Mouse (Mus musculus): ENCODE results near the gene Cmtm8.

Cmtm8 gene

DNA sequence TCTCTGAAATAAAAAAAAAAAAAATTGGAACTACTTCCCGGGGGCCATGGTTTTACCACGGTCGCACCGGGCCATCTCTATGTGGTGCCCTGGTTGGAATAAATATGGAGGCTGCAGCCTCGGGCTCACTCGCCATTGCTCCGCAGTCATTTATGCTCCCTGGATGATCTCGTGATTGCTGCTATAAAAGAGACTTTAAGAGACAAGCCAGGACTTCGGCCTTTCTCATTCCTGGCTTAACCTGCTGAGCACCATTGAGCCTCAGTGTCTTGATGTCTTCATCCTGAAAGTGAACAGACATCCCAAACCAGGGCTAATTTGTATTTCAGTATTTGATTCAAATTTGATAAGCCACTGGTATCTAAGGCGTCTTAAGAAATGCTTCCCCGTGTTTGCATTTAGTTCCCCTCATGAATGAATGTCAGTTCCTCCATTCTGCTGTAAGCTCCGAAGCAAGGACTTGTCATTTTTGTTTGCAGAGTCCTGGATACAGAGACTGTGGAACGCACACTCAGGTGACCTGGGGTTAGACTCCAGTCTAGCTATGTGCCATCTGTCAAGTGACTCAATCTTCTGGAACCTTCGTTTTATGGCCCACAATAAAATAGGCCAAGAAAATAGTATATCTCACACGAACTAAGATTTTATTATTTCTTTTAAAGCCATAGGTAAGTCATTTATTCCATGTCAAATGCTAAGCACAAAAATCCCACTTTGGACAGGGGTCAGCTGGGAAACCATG is 22.2 kb downstream of the Cmtm8 start:
- no peak for DNase-seq (ENCODE audit: low spot score in 2 of 2)

DNA sequence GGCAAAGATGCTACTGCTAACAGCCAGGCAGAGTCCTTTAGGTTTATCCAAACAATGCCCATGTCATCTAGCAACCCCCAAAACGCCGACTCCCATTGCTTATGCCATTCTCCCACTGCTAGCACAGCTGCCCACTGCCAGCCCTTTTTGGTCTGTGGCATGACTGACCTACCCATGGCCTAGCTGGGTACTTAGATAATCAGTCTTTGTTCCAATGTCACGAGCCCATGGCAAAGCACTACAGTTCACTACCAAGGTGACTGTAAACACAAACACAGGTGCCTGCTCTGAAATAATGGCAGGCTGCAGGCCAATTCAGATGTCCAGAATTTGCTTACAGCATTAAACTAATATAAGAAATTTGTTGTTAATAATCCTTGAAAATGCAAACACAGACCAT is 25.0 kb downstream of the Cmtm8 start:
- no peak for DNase-seq (ENCODE audit: low spot score in 2 of 2)

DNA sequence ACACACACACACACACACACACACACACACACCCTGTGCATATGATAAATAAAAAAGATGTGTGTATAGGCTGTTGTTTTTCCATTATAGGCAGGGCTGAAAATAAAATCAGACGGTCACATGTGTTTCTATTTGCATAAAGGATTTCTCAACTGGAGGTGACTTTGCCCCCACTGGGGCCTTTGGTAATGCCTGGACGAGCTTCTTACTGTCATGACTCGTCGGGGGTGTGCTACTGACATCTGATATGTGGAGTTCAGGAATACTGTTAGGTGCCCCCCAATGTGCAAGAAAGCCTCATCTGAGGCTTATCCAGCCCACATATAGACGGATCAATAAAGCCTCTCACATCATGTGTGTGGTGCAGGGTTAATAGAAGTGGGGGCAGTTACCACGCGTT is 26.9 kb downstream of the Cmtm8 start:
- no peak for DNase-seq (ENCODE audit: low spot score in 2 of 2)

DNA sequence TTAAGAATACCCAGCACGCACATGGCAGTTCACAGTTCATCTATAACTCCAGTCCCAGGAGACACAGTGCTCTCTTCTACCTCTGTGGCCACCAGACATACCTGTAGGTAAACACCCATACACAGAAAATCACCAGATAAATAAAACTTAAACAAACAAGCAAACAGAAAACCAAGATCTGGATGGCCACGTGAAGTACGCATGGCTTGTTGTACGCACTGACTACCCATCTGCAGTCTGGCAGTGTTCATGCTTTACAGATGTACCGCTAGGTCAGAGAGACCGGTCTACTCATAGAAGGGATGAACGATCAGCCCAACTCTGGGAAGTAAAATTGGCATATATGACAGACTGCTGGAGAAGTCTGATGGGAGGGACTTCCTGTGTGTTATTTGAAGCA is 27.8 kb downstream of the Cmtm8 start:
- DNase-seq (ENCODE audit: low spot score in 2 of 2), result no peak

DNA sequence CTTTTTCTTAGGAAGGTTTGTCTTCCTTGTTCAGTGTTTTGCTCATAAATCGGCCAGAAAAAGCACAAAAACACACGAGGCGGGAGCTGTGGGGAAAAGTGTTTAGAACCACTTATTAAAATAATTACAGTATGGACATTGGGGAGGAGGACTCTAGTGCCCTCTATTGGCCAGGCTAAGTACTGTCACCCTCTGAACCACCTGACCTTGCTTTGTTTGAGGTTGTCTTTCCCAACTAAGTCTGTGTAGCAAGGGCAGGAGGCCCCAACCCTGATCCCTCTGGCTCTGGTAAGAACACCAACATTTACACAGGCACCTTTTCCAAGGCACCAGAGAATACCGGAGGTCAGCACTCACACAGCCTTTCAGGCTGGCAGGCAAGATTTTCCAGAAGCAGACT is 28.6 kb downstream of the Cmtm8 start:
- peak in 1 of 2 experiments; percentile 29 for DNase-seq (ENCODE audit: low spot score in 2 of 2)

DNA sequence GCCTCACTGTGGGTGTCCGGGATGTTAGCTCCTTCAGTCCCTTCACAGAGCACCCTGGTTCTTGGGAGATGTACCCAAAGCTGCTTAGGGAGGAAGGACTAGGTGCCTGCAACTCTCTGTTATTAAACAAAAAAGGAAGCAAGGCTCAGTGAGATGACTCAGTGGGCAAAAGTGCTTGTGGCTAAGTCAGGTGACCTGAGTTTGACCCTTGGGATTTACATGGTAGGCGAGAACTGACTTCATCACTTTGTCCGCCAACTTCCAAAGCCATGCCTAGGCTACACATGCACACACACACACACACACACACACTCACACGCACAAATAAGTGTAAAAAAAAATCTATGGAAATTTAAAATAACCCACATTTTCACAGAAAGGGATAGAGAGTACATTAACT is 32.0 kb downstream of the Cmtm8 start:
- no peak for DNase-seq (ENCODE audit: low spot score in 2 of 2)

DNA sequence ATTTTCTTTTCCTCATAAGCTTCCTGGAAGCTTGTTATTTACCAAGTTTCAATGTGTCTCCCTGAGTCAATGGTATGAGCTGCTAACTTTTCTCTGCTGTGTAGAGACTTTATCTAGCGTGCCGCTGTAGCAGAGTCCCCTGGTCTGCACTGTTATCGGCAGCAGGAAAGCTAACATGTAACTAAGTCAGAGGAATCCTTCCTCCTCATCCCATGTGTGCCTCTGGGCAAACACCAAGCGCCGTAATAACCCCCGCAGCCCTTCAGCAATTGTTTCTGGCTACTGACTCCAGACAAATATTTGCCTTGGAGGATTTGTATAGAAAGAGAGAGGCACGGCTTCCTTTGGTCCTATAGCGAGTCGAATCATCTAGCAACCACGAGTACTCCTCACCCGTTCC is 33.1 kb downstream of the Cmtm8 start:
- no peak for DNase-seq (ENCODE audit: low spot score in 2 of 2)

DNA sequence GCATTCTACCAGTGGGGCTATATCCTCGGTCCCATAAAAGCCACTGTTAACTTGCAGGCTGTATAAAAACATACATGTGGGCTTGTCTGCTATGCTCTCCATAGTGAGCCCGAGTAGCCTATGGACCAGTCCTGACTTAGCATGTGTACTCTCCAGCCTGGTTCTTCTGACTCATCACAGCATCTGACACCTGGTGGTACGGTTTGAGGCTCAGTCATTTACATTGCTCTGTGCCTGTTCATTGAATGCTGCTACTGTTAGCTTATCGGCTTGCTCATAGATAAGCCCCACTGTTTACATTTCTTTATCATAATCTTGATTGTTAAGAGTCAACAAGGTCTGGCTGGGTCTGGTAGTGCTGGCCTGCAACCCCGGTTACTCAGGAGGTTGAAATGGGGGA is 35.3 kb downstream of the Cmtm8 start:
- DNase-seq (ENCODE audit: low spot score in 2 of 2), result no peak

DNA sequence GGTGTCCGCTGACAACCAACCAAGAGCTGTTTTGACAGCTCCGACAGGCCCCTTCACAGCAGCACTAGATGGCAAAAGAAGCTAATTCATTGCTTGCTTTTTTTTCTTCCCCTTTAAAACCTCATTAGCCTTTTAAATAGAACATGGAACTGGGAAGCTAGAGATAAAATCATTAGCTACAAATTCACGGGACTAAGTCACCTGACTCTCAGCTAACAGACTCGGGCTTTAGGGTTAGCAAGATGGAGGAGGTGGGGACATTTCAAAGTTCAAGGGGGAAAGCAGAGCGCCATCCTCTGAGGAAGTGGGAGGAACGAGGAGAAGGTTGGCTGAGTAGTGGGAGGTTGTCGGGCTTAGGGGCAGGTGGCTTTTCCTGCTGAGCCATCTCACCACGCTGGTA is 36.7 kb downstream of the Cmtm8 start:
- DNase-seq (ENCODE audit: low spot score in 2 of 2), result no peak

DNA sequence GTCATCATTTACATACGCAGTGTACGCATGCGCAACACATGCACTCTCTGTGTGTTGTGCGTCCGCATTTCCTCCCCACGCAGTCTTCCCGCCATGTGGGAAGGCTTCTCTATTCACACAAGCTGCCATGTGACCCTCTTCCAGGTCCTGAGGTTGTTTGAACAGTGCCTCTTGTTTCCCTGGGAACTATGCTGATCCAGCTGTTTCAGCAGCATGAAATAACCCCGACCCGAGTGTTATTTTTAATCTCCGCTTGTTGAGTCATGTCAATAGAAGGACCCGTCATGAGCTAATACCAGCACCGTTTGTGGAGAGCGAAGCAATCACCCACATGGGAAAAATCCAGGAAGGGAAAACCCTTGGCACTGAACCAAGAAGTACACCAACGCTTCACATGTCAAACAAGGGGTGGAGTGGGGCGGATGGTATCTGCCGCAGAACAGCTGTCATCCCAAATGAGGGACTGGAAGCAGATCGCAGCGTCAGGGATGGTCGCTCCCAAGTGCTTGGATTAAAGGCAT is 38.7 kb downstream of the Cmtm8 start:
- DNase-seq (ENCODE audit: low spot score in 2 of 2), result no peak

DNA sequence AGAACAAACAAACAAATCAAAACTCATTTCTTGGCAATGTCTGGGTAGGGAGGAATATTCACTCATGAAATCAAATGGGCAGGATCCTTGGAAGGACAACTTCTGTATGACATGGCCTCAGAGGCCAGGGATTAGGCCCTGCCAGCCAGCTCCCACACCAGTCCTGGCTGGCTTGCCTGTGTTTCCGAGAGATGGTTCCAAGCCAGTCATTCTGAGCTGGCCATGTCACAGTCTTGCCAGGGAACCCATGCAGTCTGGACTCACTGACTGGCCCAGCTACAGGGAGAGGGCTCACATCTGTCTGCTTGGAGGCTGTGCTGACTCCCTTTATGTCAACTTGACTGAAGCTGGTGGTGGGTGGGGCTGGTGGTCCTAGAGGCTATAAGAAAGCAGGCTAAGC is 41.8 kb downstream of the Cmtm8 start:
- DNase-seq (ENCODE audit: low spot score in 2 of 2), result no peak

DNA sequence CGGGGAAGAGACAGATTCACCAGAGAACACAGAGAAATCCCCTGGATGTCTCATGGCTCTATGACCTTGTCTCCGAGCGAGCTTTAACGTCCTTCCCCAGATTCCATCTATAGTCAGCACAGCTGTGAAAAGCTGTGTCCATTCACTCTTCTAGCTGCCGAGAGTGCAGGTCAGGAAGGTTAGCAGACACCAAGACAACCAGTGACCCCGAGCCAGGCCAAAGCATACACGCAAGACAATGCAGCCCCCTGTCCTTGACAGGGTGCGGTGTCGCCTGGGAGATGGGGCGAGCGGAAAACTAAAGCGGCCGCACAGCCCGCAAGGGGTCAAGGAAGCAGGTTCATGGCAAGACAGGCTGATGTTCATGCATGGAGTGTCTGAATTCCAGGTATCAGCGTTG is 42.7 kb downstream of the Cmtm8 start:
- DNase-seq (ENCODE audit: low spot score in 2 of 2), result no peak

DNA sequence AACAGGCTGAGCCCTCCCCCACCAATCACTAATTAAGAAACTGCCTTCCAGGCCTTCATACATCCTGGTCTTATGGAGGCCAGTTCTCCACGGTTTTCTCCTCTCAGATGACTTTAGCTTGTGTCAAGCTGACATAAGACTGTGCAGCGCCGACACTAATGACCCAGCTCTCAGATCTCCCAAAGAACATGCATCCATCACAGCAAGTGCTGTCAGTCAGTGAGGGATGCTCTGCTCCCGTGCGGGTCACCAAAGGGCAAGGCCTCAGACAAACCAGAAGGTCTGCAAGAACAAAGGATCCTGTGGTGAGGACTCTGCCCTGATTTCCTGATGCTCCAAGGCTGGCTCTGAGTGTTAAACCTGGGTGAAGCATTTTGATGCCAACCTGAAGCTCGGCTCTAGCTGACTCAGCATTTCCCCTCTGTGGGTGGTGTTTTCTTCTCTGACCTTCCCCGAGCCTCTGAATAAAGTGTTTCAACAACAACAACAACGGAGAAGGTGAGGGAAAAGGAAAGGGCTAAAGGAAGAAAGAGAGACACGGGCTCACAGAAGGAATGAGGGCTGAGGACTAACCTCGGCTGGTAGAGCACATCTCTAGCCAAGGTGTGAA is 44.4 kb downstream of the Cmtm8 start:
- no peak for DNase-seq (ENCODE audit: low spot score in 2 of 2)

DNA sequence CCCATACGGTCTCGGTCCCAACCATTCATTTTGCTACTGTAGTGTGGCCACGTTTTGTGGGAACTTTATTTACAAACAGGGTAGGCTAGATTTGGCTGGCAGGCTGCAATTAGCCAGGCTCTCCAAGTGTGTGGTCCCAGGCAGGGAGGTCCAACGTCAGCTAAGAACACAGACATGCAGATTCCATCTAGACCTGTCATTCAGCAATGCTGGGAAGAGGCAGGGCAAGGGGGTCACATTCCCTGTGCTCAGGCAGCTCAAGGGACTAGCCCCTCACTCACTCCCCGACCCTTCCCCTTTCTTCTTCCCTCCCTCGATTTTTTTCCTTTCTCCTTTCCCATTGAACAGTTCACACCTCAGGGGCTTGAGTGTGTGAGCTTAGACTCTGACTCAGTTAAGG is 45.1 kb downstream of the Cmtm8 start:
- DNase-seq (ENCODE audit: low spot score in 2 of 2), result no peak

DNA sequence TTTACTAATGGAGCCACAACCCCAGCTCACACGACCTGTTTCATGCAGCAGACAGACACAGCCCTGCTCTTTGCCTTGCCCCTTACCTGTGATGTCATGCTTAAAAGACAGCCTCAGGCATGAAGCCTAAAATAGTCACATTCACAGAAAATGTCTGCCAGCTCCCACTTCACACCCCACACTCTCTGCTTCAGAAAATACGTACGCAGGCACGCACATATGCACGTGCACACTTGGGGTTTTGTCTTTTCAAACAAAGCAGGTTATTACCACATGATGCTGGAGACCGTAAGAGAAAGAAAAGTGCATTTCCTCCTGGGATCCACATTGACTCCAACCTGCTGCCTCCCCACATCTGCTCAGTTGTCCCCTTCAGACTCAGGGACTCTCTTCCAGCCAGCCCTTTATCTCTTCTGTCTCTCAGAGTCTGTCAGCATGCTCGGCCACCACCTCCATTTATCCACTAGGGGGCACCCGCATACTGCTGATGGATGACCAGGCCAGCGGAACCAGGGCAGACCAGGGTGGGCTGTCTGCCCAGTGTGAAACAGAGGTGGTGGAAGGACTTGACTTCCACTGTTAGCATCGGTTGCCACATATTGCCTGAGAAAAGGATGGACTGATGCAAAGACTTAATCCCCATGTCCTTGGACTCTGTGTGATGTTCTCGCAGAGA is 46.5 kb downstream of the Cmtm8 start:
- DNase-seq (ENCODE audit: low spot score in 2 of 2), result peak; percentile 77 to 90

DNA sequence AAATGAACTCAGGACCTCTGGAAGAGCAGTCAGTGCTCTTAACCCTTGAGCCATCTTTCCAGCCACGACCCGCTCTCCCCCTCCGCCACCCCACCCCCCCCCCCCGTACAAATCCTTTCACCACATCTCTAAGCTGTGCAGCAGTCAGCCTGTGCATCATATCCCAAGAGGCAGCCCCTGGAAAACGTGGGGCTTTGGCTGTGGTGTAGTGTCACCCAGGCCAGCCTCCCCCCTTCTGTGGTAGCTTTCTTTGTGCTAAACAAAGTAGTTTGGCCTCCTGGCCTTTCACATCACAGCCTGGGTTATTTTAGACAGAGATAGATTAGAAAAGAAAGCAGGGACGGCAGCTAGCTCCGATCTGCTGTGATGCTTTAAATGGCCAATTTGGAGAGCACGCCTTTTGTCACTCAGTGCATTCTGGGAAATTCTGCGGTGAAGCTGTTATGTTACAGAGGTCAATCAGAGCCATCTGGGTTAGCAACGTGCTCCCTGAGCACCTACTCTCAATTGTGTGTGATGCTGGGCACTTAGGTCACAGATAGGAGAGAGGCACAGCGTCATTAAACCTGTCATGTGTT is 47.4 kb downstream of the Cmtm8 start:
- no peak for DNase-seq (ENCODE audit: low spot score in 2 of 2)

DNA sequence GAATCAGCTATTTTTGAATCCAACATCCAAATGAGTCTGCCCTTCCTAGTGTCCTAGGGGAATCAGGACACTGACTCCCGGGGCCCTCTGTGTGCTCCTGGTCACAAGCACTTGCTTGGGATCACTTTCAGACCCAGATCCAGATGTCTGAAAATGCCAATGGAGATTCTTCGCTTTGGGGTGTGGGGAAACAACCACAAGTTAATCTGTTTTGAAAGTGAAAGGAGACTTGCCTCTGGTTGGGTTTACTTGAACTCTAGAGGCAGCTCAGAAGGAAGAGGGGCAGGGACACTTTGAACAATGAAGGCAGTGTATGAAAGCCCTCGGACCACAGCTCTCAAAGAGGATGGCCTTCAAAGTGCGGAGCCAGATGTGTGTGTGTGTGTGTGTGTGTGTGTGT is 49.5 kb downstream of the Cmtm8 start:
- DNase-seq (ENCODE audit: low spot score in 2 of 2), result no peak

DNA sequence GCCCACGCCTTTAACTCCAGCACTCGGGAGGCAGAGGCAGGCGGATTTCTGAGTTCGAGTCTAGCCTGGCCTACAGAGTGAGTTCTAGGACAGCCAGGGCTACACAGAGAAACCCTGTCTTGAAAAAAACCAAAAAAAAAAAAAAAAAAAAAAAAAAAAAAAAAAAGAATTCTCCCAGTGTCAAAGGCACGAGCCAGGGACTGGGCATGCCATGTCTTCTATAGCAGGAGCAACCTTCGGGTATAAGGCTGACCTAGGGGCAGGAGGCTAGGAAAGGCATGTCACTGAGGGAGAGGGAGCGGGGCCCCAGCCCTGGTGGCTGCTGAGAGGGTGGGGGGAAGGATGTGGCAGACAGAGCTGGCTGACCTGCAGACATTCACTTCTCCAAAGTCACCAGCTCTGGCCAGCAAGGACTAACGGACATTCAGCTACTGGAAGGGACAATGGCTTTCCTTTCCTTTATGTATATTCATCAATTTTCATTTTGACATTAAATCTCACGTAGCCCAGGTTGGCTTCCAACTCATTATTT is 50.1 kb downstream of the Cmtm8 start:
- no peak for DNase-seq (ENCODE audit: low spot score in 2 of 2)

DNA sequence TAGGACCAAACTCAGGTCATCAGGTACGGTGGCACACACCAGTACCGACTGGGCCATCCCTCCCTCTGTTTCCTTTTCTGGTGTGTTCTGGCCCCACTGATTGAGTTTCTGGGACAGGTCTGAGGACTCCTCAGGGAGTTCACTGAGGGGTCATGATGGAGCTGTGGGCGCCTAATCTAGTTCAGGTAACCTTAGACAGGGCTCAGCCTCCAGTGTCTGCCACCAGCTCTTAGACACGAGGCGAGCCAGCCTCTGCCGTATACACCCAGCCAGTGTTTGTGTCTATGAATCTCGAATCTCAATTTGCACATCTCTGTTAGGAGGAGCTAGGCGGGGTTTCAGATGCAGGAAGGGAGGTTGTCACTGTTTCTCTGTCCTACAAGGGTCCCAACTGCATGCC is 54.0 kb downstream of the Cmtm8 start:
- DNase-seq (ENCODE audit: low spot score in 2 of 2), result no peak

DNA sequence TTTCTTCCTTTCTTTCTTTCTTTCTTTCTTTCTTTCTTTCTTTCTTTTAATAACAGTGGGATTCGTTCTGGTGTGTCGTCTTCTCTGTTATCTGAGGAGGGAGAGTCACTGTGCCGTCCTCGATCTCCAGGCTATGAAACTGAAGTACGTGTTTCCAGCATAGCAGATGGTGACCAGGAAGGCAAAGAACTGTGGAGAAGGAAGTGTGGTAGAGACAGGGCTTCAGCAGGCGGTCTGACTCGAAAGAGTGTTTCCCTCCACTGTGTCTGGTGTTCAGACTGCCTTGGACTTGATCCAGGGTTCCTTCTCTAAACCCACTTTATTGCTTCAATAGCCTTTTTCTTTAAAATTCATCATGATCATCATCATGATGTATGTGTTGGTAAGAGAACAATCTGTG is 54.4 kb downstream of the Cmtm8 start:
- no peak for DNase-seq (ENCODE audit: low spot score in 2 of 2)

DNA sequence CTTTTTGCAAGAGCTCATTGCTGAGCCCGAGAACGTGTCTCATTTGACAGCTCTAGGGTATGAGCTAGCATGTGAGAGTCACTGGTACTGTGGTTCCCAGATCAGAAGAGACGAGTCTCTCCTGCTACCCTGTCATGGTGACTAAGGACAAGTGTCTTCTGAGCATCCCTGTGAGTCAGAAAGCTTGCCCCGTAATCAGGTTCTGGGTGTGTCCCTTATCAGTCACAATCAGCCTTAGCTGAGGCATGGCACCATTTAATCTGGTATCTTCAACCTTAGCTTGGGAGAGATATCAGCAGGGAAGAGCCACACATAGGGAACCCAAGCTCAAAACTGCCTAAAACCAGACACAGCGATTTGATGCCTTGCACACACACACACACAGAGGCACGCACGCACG is 55.3 kb downstream of the Cmtm8 start:
- DNase-seq (ENCODE audit: low spot score in 2 of 2), result no peak

DNA sequence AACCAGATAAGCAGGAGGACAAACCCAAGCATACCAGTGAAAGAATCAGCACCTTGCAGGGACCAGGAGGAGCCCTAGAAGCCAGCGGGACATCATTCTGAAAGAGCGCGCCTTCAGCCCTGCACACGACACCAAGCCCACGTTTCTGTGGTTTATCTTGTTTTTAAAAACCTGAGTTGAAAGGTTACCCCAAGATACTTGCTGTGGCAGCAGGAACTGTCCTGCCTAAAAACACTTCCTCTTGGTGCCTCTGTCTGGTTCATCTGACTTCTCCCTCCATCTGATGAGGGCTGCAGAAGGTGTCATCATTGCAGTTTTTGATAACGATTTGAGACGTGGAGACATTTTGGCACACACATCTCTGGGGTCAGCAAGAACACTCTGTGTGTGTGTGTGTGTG is 56.2 kb downstream of the Cmtm8 start:
- no peak for DNase-seq (ENCODE audit: low spot score in 2 of 2)

DNA sequence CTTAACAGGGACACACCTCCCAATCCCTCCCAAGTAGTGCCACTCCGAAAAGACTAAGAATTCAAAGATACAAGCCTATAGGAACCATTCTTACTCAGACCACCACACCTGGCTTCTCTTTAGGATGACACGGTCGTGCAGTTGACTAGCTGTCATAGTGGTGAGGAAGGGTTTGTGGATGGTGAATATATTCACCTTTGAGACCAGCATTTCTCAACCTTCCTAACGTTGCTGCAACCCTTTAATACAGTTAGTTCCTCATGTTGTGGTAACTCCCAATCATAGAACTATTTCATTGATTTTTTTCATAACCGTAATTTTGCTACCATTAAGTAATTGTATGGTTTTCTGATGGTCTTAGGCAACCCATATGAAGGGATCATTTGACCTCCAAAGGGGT is 56.8 kb downstream of the Cmtm8 start:
- no peak for DNase-seq (ENCODE audit: low spot score in 2 of 2)

Data from spleen, postnatal 4 days (tissue).